Mouse (Mus musculus) myocyte (in vitro differentiated cells): ENCODE results near the gene Htr1f.

ENCODE experiments used
- CEBPB ChIP-seq: IDR thresholded peaks from 2 replicates; pipeline ENCODE4 v1.6.1; 2011; ENCODE audit warnings: mild to moderate bottlenecking, moderate library complexity; ENCODE audit not compliant: poor library complexity, insufficient read depth, severe bottlenecking
- E2F4 ChIP-seq: IDR thresholded peaks from one replicate; pipeline ENCODE4 v1.6.1; 2011; ENCODE audit warnings: mild to moderate bottlenecking, control low read depth, moderate library complexity; ENCODE audit not compliant: insufficient read depth
- MAX ChIP-seq: IDR thresholded peaks from one replicate; pipeline ENCODE4 v1.6.1; 2011; ENCODE audit warnings: low read depth, mild to moderate bottlenecking, control low read depth
- MYOD1 ChIP-seq, 3 experiments: IDR thresholded peaks; one replicate each; pipeline ENCODE4 v1.6.1; 2011; ENCODE audit warnings: control low read depth in 2 of 3, low read depth in 2 of 3, mild to moderate bottlenecking in 2 of 3, moderate library complexity in 1 of 3; ENCODE audit not compliant: insufficient read length in 2 of 3, control insufficient read depth in 1 of 3
- MYOG ChIP-seq, 3 experiments: IDR thresholded peaks; one replicate each; pipeline ENCODE4 v1.6.1; 2011; ENCODE audit warnings: control low read depth in 2 of 3, low read depth in 2 of 3, mild to moderate bottlenecking in 2 of 3; ENCODE audit not compliant: insufficient read length in 2 of 3, control insufficient read depth in 1 of 3, insufficient read depth in 1 of 3
- POLR2A ChIP-seq: IDR thresholded peaks from one replicate; pipeline ENCODE4 v1.6.1; 2011; ENCODE audit warnings: low read depth, mild to moderate bottlenecking, control low read depth, moderate library complexity; ENCODE audit not compliant: insufficient read length
- POLR2AphosphoS2 ChIP-seq: IDR thresholded peaks from one replicate; pipeline ENCODE4 v1.6.1; 2011; ENCODE audit warnings: low read depth, control low read depth; ENCODE audit not compliant: insufficient read length
- REST ChIP-seq: IDR thresholded peaks from one replicate; pipeline ENCODE4 v1.6.1; 2011; ENCODE audit warnings: mild to moderate bottlenecking, control low read depth, moderate library complexity; ENCODE audit not compliant: insufficient read depth, insufficient read length
- SRF ChIP-seq: IDR thresholded peaks from one replicate; pipeline ENCODE4 v1.6.1; 2011; ENCODE audit warnings: low read depth; ENCODE audit not compliant: control insufficient read depth, insufficient read length
- TCF12 ChIP-seq: IDR thresholded peaks from one replicate; pipeline ENCODE4 v1.6.1; 2011; ENCODE audit warnings: mild to moderate bottlenecking, control low read depth; ENCODE audit not compliant: poor library complexity, insufficient read depth, severe bottlenecking
- USF1 ChIP-seq: IDR thresholded peaks from one replicate; pipeline ENCODE4 v1.6.1; 2011; ENCODE audit warnings: low read depth, mild to moderate bottlenecking, control low read depth, moderate library complexity

- TF ChIP-seq TCF12 (no peak), POLR2A (no peak), POLR2AphosphoS2 (no peak), E2F4 (no peak), USF1 (no peak), MYOG (IDR thresholded peaks at IDR 0.05; ENCODE audit: control insufficient read depth in 1 of 3, insufficient read depth in 1 of 3, insufficient read length in 2 of 3, low read depth in 2 of 3) (no peak), MAX (no peak), SRF (no peak), CEBPB (no peak), REST (no peak), MYOD1 (IDR thresholded peaks at IDR 0.05; ENCODE audit: control insufficient read depth in 1 of 3, insufficient read length in 2 of 3, low read depth in 2 of 3) (no peak)
Measured at GRCm38 (mm10) chr16:65083475-65083874, 22.2 kb downstream of the Htr1f start.
